ENCODE assay signal across 8 mouse cellular contexts in genomic region chr1:38199669-38200635, GRCm38 (mm10).
A peak's percentile ranks its signal among the peaks of the same experiment; 100 is the strongest.
DNase-seq lines count a peak whose midpoint lies in the region; ATAC-seq lines count a peak whose summit lies in the region.

No protein-coding gene starts in this region.

- no peaks in the 10 kb centered on the region for H3K27me3 ChIP-seq in liver, embryonic 12.5 days (replicated peaks)

- DNase-seq in adrenal gland, postnatal 14 days: peak; percentile 25
- DNase-seq in adrenal gland, adult (ENCODE audit: inconsistent age in 2 of 2, low spot score in 1 of 2): no peak
- DNase-seq in cerebellum, adult 9-10 months: peak; percentile 86
- peak; percentile 52 to 56 for DNase-seq in heart, adult 9 months (ENCODE audit: low spot score in 2 of 2)
- peak; percentile 69 for DNase-seq in layer of hippocampus, adult 9-11 months
- peak; percentile 11 to 12 for DNase-seq in right cerebral cortex, postnatal 36 days (ENCODE audit: low spot score in 2 of 2)
- DNase-seq in urinary bladder, postnatal 10 days (ENCODE audit: low spot score): no peak

- no peak for ATAC-seq in liver, embryonic 12.5 days

- no peaks in the 10 kb centered on the region for H3K4me1 ChIP-seq in liver, embryonic 12.5 days

- no peak overlapping the region for H3K4me3 ChIP-seq in liver, embryonic 12.5 days

- no peak overlapping the region for H3K9ac ChIP-seq in liver, embryonic 12.5 days

- H3K36me3 ChIP-seq in liver, embryonic 12.5 days: no peaks in the 10 kb centered on the region

- H3K9me3 ChIP-seq in liver, embryonic 12.5 days (replicated peaks): no peaks in the 10 kb centered on the region

- WGBS in liver, embryonic 12.5 days (ENCODE audit: insufficient replicate concordance): 75% methylated on average over 17 of the region's 17 CpGs

- no peak overlapping the region for H3K4me2 ChIP-seq in liver, embryonic 12.5 days

- no peak overlapping the region for H3K27ac ChIP-seq in liver, embryonic 12.5 days

Comparison
In these comparisons a context has a peak if more than half of its experiments do, and no peak if none do; other contexts are left out.
1. DNase-seq: peak in adrenal gland, postnatal 14 days (single experiment), cerebellum, adult 9-10 months (single experiment), heart, adult 9 months (2 of 2), layer of hippocampus, adult 9-11 months (single experiment) and right cerebral cortex, postnatal 36 days (2 of 2); none in adrenal gland, adult (0 of 2) and urinary bladder, postnatal 10 days (single experiment).